Mouse (Mus musculus) hindbrain, embryonic 11.5 days (tissue): Measurements from ENCODE around the gene Phtf1. TPM values are rescaled to one million over a fixed set of nuclear protein-coding genes. Genes with fewer than 3 reads are reported as not detected.

Experiments
- ATAC-seq: fragments of 200-750 bp; cut with Nextera tagmentation; 2 replicates; pipeline ENCODE4 v1.8.0; 2017; ENCODE audit warnings: mild to moderate bottlenecking, moderate TSS enrichment, moderate library complexity; ENCODE audit not compliant: low FRiP score
- DNase-seq: peaks from one replicate; pipeline ENCODE4 v3.0.0-alpha.2; 2015; ENCODE audit warnings: low spot score
- H3K27ac ChIP-seq: fragments of 300-500 bp; sonication (generic); 2 replicates; pipeline ENCODE4 v1.5.1; 2014; ENCODE audit warnings: mild to moderate bottlenecking, low read depth, low read length
- H3K27me3 ChIP-seq: fragments of 300-500 bp; sonication (generic); 2 replicates; pipeline ENCODE4 v1.6.1; 2014; ENCODE audit warnings: mild to moderate bottlenecking, low read length, moderate library complexity, mixed read lengths; ENCODE audit not compliant: control insufficient read depth, insufficient read depth
- H3K36me3 ChIP-seq: fragments of 300-500 bp; sonication (generic); 2 replicates; pipeline ENCODE4 v1.6.1; 2014; ENCODE audit warnings: mild to moderate bottlenecking, low read length, moderate library complexity, mixed read lengths; ENCODE audit not compliant: control insufficient read depth, insufficient read depth
- H3K4me1 ChIP-seq: fragments of 300-500 bp; sonication (generic); replicated peaks from 2 replicates; pipeline ENCODE4 v1.6.1; 2014; ENCODE audit warnings: low read length, mixed read lengths; ENCODE audit not compliant: control insufficient read depth, insufficient read depth
- H3K4me2 ChIP-seq: fragments of 300-500 bp; sonication (generic); replicated peaks from 2 replicates; pipeline ENCODE4 v1.6.1; 2014; ENCODE audit warnings: mild to moderate bottlenecking, low read depth, low read length
- H3K4me3 ChIP-seq: fragments of 300-500 bp; sonication (generic); 2 replicates; pipeline ENCODE4 v1.5.1; 2014; ENCODE audit warnings: low read depth, low read length
- H3K9ac ChIP-seq: fragments of 300-500 bp; sonication (generic); 2 replicates; pipeline ENCODE4 v1.6.1; 2014; ENCODE audit warnings: low read depth, low read length
- H3K9me3 ChIP-seq: fragments of 300-500 bp; sonication (generic); 2 replicates; pipeline ENCODE4 v1.6.1; 2016; ENCODE audit warnings: low read length; ENCODE audit not compliant: control insufficient read depth
- WGBS: fragments of 180-500 bp; shearing (Covaris S2); extraction: QIAGEN DNeasy Blood & Tissue Kit; methylation state at CpG from one replicate; pipeline ENCODE4 v1.1.7; 2014; 5-methylcytosine and 5-hydroxymethylcytosine counted together
- polyA plus RNA-seq: library from polyadenylated mRNA; unstranded; fragments of >200 nt; fragmentation: Nextera tagmentation; extraction: Ambion mirVana; gene quantifications from 2 replicates; pipeline ENCODE4 v1.2.1, GENCODE M21; 2014

Phtf1 gene
- 49.3 and 53.0 TPM in 2 replicates for polyA plus RNA-seq

- peak; percentile 89 for DNase-seq
- H3K4me2 ChIP-seq: peak within 1 kb of the TSS; percentile 76
- no peaks in the 10 kb centered on the region for H3K27me3 ChIP-seq
- H3K9ac ChIP-seq: peak within 1 kb of the TSS; percentile 94
- H3K9me3 ChIP-seq: no peaks in the 10 kb centered on the region
- H3K36me3 ChIP-seq: no peaks in the 10 kb centered on the region
- H3K27ac ChIP-seq: peak within 1 kb of the TSS; percentile 99
- peak within 1 kb of the TSS; percentile 81 for H3K4me3 ChIP-seq
- no peaks in the 10 kb centered on the region; the same call in 1 of the 2 replicates for H3K4me1 ChIP-seq
- peak; percentile 99 for ATAC-seq
- WGBS: 0% methylated on average over 69 of the region's 70 CpGs
These were observed at the start of gene Phtf1 for GRCm38 (mm10) chr3:103967861-103968691. Gene Phtf1 (plus strand): TSS chr3:103968110.

DNA sequence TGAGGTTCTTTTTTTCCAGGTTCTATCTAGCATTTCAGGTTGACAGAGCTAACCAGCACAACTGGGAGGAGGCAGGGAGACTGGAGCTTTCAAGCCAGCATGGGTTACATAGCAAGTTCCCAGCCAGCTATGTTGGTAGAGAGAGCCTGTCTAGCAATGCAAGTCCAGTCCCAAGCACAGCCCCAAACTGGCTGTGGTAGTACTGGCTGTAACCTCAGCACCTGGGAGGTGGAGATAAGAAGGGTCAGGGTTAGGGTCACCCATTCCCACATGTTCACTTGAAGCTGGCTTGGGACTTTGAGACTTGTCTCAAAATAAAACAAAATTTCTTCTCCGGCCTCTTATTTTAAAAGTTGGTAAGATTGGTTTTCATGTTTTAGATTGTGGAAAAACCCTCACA lies 47.8 kb upstream of the Phtf1 start:
- Histone ChIP-seq H3K9me3 (no peaks in the 10 kb centered on the region), H3K4me1 (peaks cover 2% of the 10 kb centered on the region; the same call in 1 of the 2 replicates), H3K4me2 (no peak overlapping the region), H3K36me3 (no peaks in the 10 kb centered on the region), H3K9ac (no peak overlapping the region), H3K27ac (no peak overlapping the region), H3K4me3 (no peak overlapping the region), H3K27me3 (no peaks in the 10 kb centered on the region)
- no peak for DNase-seq
- 97% methylated on average over 1 of the region's 1 CpGs for WGBS
- no peak for ATAC-seq

GRCm38 (mm10) chr3:103925302-103925701 lies 42.6 kb upstream of the Phtf1 start:
- ATAC-seq: no peak
- 80% methylated on average over 3 of the region's 3 CpGs for WGBS

GRCm38 (mm10) chr3:103927511-103927910 lies 40.4 kb upstream of the Phtf1 start:
- H3K9ac ChIP-seq: no peak overlapping the region
- 55% methylated on average over 6 of the region's 6 CpGs for WGBS
- no peak for DNase-seq
- H3K9me3 ChIP-seq: no peaks in the 10 kb centered on the region
- no peak for ATAC-seq
- no peaks in the 10 kb centered on the region for H3K4me1 ChIP-seq
- no peak overlapping the region for H3K4me3 ChIP-seq
- H3K27me3 ChIP-seq: no peaks in the 10 kb centered on the region
- no peak overlapping the region for H3K4me2 ChIP-seq
- no peaks in the 10 kb centered on the region for H3K36me3 ChIP-seq
- no peak overlapping the region for H3K27ac ChIP-seq

More at GRCm38 (mm10) chr3:103925302-103925701, 42.6 kb upstream of the Phtf1 start:
- Histone ChIP-seq H3K27ac (no peak overlapping the region), H3K4me2 (no peak overlapping the region), H3K9ac (no peak overlapping the region), H3K4me3 (no peak overlapping the region), H3K36me3 (no peaks in the 10 kb centered on the region), H3K4me1 (no peaks in the 10 kb centered on the region), H3K27me3 (no peaks in the 10 kb centered on the region), H3K9me3 (no peaks in the 10 kb centered on the region)
- DNase-seq: no peak

- H3K4me1 ChIP-seq: no peaks in the 10 kb centered on the region
- no peak overlapping the region for H3K4me3 ChIP-seq
- H3K36me3 ChIP-seq: no peaks in the 10 kb centered on the region
- no peak overlapping the region for H3K27ac ChIP-seq
- H3K27me3 ChIP-seq: no peaks in the 10 kb centered on the region
- no peaks in the 10 kb centered on the region for H3K9me3 ChIP-seq
- H3K9ac ChIP-seq: no peak overlapping the region
- 94% methylated on average over 1 of the region's 1 CpGs for WGBS
- ATAC-seq (no peak), DNase-seq (no peak)
- H3K4me2 ChIP-seq: no peak overlapping the region
These were observed 22.9 kb upstream of the Phtf1 start for GRCm38 (mm10) chr3:103944794-103945562.

- Histone ChIP-seq H3K4me3 (no peak overlapping the region), H3K36me3 (no peaks in the 10 kb centered on the region), H3K9ac (no peak overlapping the region), H3K27me3 (no peaks in the 10 kb centered on the region), H3K4me2 (no peak overlapping the region), H3K4me1 (no peaks in the 10 kb centered on the region), H3K9me3 (no peaks in the 10 kb centered on the region), H3K27ac (no peak overlapping the region)
- DNase-seq (no peak), ATAC-seq (no peak)
- WGBS: 93% methylated on average over 7 of the region's 7 CpGs
These were observed 19.2 kb upstream of the Phtf1 start for GRCm38 (mm10) chr3:103948666-103949065.

GRCm38 (mm10) chr3:103960622-103961021 lies 7.3 kb upstream of the Phtf1 start:
- no peak overlapping the region for H3K9ac ChIP-seq
- WGBS: 86% methylated on average over 3 of the region's 3 CpGs
- H3K9me3 ChIP-seq: no peaks in the 10 kb centered on the region
- H3K4me3 ChIP-seq: no peak overlapping the region
- no peak overlapping the region for H3K27ac ChIP-seq
- ATAC-seq (no peak), DNase-seq (no peak)
- no peaks in the 10 kb centered on the region for H3K27me3 ChIP-seq
- no peak overlapping the region for H3K4me2 ChIP-seq
- H3K36me3 ChIP-seq: no peaks in the 10 kb centered on the region
- no peaks in the 10 kb centered on the region for H3K4me1 ChIP-seq

- Histone ChIP-seq H3K4me3 (peak overlapping the region; percentile 81), H3K4me2 (peak overlapping the region; percentile 76), H3K27me3 (no peaks in the 10 kb centered on the region), H3K9ac (peak overlapping the region; percentile 94), H3K36me3 (no peaks in the 10 kb centered on the region), H3K9me3 (no peaks in the 10 kb centered on the region), H3K4me1 (no peaks in the 10 kb centered on the region; the same call in 1 of the 2 replicates), H3K27ac (peak overlapping the region; percentile 99)
- 25% methylated on average over 2 of the region's 2 CpGs for WGBS
- DNase-seq (no peak), ATAC-seq (no peak)
These were observed 679 bp upstream of the Phtf1 start for GRCm38 (mm10) chr3:103967231-103967630.
